Mouse (Mus musculus) frontal cortex, adult (tissue): Measurements from ENCODE around the gene Psg21.
"Not testable (repeated sequence)": the region's sequence is repeated elsewhere in the genome, so short reads cannot be mapped to it uniquely, and the experiment has no call there.

Source experiments
- ATAC-seq: cut with Nextera tagmentation; 2 replicates; pipeline ENCODE4 v1.9.2; 2017; ENCODE audit warnings: mild to moderate bottlenecking, moderate library complexity, mixed read lengths; ENCODE audit not compliant: low TSS enrichment

The Psg21 gene

DNA sequence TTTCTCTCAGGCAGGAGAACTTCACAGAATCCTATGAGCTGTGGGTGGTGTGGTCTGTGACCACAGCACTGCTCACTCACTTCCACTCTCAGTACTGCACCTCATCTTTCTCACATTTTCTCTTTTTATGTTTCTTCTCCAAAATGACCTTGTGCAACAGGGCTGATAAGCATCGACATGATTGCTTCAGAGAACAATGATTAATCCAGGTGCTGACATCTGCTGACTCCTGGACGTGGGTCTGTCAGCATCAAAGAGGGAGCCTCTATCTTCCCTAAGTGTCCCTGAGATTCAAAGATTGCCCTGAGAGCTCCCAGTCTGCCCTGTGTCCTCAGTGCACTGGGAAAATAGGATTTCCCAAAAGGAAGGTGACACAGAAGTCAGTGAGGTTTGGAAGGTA lies at the start of gene Psg21:
Gene Psg21 (minus strand): TSS at position 101 of the 400 bp plus-strand sequence.
- not testable (repeated sequence) for ATAC-seq

DNA sequence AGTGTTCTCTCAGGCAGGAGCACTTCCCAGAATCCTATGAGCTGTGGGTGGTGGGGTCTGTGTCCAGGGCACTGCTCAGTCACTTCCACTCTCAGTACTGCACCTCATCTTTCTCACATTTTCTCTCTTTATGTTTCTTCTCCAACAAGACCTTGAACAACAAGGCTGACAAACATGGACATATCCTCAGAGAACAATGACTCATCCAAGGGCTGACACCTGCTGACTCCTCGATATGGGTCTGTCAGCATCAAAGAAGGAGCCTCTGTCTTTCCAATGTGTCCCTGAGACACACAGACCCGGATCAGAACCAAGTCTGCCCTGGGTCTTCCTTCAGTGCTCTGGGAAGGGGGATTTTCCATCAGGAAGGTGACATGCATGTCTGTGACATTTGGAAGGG lies 29.6 kb upstream of the Psg21 start, which contains the start of gene Psg20:
Gene Psg20 (minus strand): TSS at position 101 of the 400 bp plus-strand sequence.
- ATAC-seq = no peak

DNA sequence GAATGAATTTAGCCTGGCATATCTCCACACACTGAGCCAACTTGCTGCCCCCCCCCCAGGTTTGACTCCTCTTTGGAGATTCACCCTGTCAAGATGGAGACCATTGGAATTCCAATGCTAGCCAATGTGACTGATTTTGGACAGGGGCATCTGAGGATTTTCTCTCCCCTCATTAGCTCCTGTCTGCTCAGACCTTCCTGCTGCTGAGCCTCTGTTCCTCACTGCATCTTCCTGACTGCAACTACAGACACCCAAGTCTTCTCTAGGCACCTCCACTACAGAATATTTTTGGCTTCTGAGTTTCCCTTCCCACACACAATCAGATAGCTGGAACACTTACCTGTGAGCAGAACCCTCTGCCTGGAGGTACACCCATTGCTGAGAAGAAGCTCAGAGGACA lies 29.1 kb upstream of the Psg21 start:
- ATAC-seq = no peak

DNA sequence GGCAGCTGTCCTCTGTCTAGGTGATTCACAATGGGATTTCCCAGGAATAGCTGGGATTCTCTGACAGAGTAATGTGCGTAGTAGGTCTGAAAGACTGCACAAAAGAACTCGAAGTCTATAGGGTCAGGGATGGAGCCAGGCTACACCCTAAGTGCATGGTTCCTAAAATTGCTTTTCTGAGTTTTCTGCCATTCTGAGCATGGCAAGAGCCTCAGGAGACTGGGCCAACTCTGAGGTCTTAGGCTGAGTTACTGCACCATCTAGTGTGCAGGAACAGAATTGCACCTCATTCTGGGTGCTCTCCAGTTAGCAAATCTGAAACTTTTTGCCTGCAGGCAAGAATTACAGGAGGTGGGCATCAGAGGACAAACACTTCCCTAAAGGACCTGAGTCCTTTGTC lies 23.2 kb upstream of the Psg21 start:
- no peak for ATAC-seq

DNA sequence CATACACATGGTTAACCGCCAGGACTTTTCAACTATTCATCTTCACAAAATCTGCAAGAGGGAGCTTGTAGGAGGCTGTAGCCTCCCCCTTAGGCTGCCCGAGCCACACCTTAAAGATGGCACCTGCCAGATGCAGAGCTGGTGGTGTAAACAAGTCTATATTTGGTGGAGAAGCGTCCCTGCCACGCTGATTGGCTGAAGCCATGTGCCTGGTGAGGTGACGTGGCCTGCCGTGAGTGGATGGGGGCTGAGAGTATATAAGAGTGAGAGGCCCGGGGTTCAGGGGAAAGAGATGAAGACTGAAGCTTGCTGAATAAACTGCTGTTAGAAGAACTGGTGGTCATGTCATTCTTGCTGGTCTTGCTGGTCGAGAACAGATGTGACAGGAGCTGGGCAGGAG lies 29.6 kb downstream of the Psg21 start:
- not testable (repeated sequence) for ATAC-seq

DNA sequence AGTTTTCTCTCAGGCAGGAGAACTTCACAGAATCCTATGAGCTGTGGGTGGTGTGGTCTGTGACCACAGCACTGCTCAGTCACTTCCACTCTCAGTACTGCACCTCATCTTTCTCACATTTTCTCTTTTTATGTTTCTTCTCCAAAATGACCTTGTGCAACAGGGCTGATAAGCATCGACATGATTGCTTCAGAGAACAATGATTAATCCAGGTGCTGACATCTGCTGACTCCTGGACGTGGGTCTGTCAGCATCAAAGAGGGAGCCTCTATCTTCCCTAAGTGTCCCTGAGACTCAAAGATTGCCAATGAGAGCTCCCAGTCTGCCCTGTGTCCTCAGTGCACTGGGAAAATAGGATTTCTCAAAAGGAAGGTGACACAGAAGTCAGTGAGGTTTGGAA lies 40.1 kb downstream of the Psg21 start, which contains the start of gene Psg23:
Gene Psg23 (minus strand): TSS at position 101 of the 400 bp plus-strand sequence.
- ATAC-seq = not testable (repeated sequence)
